Mouse (Mus musculus): Measurements from ENCODE around the gene Eml2.
"Not testable (repeated sequence)": the region's sequence is repeated elsewhere in the genome, so short reads cannot be mapped to it uniquely, and the experiment has no call there.

The Eml2 gene

DNA sequence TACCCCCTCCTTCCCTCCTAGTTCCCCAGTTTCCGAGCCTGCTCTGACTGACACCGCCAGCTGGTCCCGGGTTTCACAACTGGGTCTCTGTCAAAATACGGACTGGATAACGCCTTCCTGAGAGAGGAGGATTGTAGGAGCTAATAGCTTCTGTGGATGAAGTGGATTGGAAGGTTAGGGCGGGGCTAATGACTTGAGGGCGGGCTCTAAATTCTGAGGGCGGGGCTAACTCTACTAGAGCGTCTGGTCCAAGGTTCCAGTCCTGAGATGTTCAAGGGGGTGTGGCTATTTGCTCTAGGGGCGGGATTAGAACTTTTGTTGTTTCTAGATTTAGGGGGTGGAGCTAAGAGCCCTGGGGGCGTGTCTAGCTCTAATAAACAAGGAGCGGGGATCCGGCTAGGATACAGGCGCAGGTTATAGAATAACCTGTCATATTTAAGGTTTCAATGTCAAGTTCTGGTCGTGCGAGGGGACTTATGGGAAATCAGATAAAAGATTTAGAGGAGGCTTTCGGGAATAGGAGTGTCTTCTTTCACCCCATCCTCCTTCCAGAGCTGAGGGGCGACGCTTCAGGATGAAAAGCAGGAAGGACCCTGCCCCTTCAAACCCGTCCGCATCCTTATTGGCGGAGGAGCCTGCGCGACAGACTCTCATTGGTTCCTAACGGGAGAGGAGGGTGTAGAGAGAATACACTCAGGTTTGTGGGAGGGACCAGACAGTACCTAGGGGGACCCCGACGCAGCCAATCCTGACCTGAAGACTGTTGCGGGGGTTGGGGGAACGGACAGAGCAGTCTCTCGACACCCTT lies at the start of gene Eml2:
TSS of gene Eml2 (plus strand) at position 714 of the 808 bp plus-strand sequence.
- POLR2A ChIA-PET = interaction anchor here (0.6 to 2.4 kb wide), 37 partner anchors 11 to 223 kb away, joined by 3 to 21 read pairs (median 4); partner anchors contain the start of genes Ppm1n (in 2 of the 4), Fbxo46 (in 1 of the 4), Gipr (in 1 of the 4) and Opa3 (in 1 of the 4)

DNA sequence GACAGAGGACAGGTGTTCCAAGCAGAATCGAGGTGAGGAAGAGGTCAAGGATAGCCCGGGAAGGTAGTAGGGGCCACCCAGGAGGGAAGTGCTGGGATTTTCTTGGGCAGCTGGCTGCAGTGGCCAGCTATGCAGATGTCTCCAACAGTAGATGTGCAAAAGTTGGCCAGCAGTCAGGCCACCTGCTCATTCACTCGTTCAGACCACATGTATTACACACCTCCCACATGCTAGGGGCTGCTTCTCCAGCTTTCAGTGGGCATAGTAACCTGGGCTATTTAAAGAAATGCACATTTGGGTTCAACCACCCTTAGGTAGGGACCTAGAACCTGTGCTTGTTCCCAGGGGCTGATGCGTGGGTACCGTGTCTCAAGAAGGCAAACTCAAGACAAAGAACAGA lies 48.5 kb upstream of the Eml2 start:
- ChIA-PET POLR2A (interaction anchor here in 2 of 4 experiments (0.6 to 6.7 kb wide), 4 partner anchors 8 to 167 kb away, joined by 4 to 32 read pairs (median 16); partner anchors contain the start of genes Fbxo46 (in 2 of the 2) and Gm4969 (in 1 of the 2)), CTCF (interaction anchor here (0.6 to 1.3 kb wide), 10 partner anchors 9 to 225 kb away, joined by 3 to 6 read pairs (median 3); partner anchors contain the start of gene Six5 (in 1 of the 4))

More for the DNA sequence above, at the start of gene Eml2:
- CTCF ChIA-PET = interaction anchor here (0.6 to 5.6 kb wide), 41 partner anchors 11 to 491 kb away, joined by 3 to 28 read pairs (median 4); partner anchors contain the start of genes Ppm1n (in 3 of the 4), Ercc1 (in 1 of the 4), Fbxo46 (in 1 of the 4) and Gipr (in 1 of the 4)

DNA sequence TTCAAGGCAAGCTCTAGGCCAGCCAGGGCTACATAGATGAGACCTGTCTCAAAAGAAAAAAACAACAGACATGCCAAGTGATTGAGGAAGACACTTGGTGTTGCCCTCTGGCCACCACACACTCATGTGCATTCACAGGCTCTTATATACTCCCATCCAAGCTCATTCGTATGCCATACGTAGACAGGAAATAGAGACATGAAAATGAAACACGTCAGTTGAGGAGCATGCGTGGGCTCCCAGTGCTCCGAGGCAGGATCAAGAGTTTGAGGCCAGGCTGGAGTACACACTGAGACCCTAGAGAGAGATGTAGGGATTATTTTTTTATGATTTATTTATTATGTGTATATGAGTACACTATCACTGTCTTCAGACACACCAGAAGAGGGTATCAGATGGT lies 46.8 kb upstream of the Eml2 start:
- CTCF ChIA-PET = interaction anchor here in 1 of 4 experiments (1.3 to 2.0 kb wide), 2 partner anchors 10 to 106 kb away, joined by 3 to 8 read pairs; partner anchors contain the start of genes Fbxo46 and Foxa3
- POLR2A ChIA-PET = interaction anchor here in 2 of 4 experiments (1.0 to 6.7 kb wide), 4 partner anchors 9 to 46 kb away, joined by 3 to 32 read pairs (median 15); partner anchors contain the start of genes Fbxo46 (in 2 of the 2), Eml2 (in 1 of the 2) and Gm4969 (in 1 of the 2)

DNA sequence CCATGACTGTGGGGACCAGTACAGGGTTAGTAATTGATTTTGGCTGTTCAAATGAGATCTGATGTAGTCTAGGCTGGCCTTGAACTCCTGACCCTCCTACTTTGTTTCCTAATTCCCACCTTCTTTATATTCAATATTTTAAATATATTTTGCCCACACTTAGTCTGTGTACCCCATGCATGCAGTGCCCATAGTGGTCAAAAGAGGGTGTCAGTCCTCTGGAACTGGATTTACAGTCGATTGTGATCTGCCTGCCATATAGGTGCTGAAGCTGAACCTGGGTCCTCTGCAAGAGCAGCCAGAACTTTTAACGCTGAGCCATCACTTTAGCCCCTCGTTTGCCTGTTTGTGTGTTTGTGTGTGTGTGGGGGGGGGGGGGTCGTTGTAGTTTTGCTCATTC lies 45.6 kb upstream of the Eml2 start:
- POLR2A ChIA-PET = interaction anchor here in 3 of 4 experiments (0.6 to 6.7 kb wide), 8 partner anchors 9 to 477 kb away, joined by 3 to 32 read pairs (median 5); partner anchors contain the start of genes Fbxo46 (in 2 of the 3) and Gm4969 (in 1 of the 3)
- CTCF ChIA-PET = interaction anchor here in 3 of 4 experiments (0.6 to 2.7 kb wide), 9 partner anchors 10 to 685 kb away, joined by 3 to 10 read pairs (median 3); partner anchors contain the start of genes Fbxo46 (in 1 of the 3), Foxa3 (in 1 of the 3) and Gipr (in 1 of the 3)

DNA sequence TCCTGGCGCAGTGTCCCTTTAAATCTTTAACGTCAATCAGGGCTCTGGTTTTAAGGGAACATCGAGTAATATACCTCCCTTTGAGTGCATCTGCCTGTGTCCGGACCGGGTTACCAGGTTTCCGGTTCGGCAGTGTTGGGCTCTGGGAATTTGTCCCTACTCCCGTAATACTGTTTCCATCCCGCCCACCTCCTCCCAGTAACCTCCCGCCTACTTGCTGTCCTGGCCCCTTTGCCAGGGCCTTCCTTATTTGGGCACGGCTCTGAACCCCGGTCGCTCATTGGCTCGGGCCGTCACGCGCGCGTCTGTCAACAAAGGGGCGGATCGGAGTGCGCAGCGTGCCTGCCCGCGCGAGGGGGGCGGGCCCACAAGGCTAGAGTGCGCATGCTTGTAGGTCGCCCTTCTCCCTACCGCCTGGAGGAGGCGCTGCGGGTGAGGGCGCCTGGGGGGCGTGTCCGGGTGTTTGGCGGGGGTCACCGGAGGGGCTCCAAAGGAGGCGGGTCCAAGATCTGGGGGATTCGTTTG lies 44.8 kb upstream of the Eml2 start:
- ChIA-PET CTCF (interaction anchor here in 3 of 4 experiments (0.6 to 2.7 kb wide), 10 partner anchors 11 to 684 kb away, joined by 3 to 10 read pairs (median 3); partner anchors contain the start of genes Fbxo46 (in 1 of the 3) and Gipr (in 1 of the 3)), POLR2A (interaction anchor here in 3 of 4 experiments (0.7 to 6.7 kb wide), 14 partner anchors 9 to 556 kb away, joined by 3 to 32 read pairs (median 4); partner anchors contain the start of genes Fbxo46 (in 3 of the 3) and Gm4969 (in 1 of the 3))

DNA sequence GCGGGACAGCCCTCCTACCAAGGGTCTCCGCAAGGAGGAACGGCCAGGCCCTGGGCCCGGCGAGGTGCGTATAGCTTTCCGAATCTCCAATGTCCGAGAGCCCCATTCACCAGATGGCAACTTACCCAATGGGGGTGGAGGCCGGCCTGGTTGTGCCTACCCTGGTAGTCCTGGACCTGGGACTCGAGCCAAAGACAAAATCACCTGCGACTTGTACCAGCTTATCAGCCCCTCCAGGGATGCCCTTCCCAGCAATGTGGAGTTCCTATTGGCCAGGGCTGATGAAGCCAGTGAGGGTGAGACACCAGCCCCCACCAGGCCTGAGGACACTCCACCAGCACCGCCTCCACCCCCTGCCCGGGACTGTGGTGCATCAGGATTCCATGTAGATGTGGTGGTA lies 40.1 kb upstream of the Eml2 start:
- CTCF ChIA-PET = interaction anchor here in 3 of 4 experiments (0.5 to 2.1 kb wide), 18 partner anchors 9 to 263 kb away, joined by 3 to 8 read pairs (median 4); partner anchors contain the start of genes Eml2 (in 1 of the 3) and Qpctl (in 1 of the 3)

DNA sequence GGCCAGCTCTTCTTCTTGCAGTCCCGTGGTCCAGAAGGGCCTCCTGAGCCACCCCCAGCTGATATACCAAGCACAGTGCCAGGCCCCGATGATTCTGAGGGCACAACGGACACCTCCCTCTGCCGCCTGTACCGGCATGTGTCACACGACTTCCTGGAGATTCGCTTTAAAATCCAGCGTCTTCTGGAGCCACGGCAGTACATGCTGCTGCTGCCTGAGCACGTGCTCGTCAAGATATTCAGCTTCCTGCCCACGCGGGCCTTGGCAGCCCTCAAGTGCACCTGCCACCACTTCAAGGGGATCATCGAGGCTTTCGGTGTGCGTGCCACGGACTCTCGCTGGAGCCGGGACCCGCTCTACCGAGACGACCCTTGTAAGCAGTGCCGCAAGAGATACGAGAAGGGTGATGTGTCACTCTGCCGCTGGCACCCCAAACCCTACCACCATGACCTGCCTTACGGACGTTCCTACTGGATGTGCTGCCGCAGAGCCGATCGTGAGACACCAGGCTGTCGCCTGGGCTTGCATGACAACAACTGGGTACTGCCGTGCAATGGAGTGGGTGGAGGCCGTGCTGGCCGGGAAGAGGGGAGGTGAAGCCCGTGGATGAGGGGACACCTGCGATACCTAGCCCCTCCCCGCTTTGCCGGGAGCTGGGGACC lies 39.4 kb upstream of the Eml2 start:
- ChIA-PET POLR2A (interaction anchor here in 3 of 4 experiments (0.7 to 4.9 kb wide), 9 partner anchors 10 to 102 kb away, joined by 3 to 35 read pairs (median 4); partner anchors contain the start of genes Qpctl (in 2 of the 3) and Snrpd2 (in 1 of the 3)), CTCF (interaction anchor here (0.5 to 2.1 kb wide), 30 partner anchors 9 to 791 kb away, joined by 3 to 20 read pairs (median 4); partner anchors contain the start of genes Cd3eap (in 1 of the 4), Eml2 (in 1 of the 4), Fbxo46 (in 1 of the 4) and Ppm1n (in 1 of the 4))

More for the DNA sequence above, 40.1 kb upstream of the Eml2 start:
- POLR2A ChIA-PET = interaction anchor here in 2 of 4 experiments (0.6 to 4.9 kb wide), 7 partner anchors 11 to 143 kb away, joined by 3 to 35 read pairs (median 3); partner anchors contain the start of genes Qpctl (in 2 of the 2) and Snrpd2 (in 1 of the 2)

DNA sequence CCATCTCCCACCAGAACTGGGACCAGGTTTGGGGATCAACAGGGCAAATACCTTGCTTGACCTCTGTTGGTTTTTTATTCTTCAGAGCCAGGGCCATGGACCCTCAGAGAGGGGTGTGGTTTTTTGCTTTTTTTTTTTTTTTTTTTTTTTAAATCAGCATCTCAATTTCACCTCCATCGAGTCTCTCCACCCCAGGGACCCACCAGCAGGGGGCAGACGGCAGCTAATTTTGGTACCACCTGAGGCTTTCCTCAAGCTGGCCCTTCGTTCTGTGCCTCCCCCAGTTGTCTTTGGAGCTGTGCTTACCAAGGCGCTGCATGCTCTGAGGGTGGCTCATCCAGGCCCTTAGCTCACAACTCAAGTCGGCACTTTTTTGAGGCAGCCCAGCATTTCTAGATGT lies 38.8 kb upstream of the Eml2 start:
- ChIA-PET CTCF (interaction anchor here (0.6 to 1.9 kb wide), 59 partner anchors 8 to 790 kb away, joined by 3 to 20 read pairs (median 4); partner anchors contain the start of genes Fbxo46 (in 2 of the 4), Cd3eap (in 1 of the 4), Eml2 (in 1 of the 4) and Gm4969 (in 1 of the 4)), POLR2A (interaction anchor here (0.6 to 4.9 kb wide), 18 partner anchors 10 to 807 kb away, joined by 3 to 35 read pairs (median 4); partner anchors contain the start of genes Qpctl (in 2 of the 4) and Snrpd2 (in 1 of the 4))

DNA sequence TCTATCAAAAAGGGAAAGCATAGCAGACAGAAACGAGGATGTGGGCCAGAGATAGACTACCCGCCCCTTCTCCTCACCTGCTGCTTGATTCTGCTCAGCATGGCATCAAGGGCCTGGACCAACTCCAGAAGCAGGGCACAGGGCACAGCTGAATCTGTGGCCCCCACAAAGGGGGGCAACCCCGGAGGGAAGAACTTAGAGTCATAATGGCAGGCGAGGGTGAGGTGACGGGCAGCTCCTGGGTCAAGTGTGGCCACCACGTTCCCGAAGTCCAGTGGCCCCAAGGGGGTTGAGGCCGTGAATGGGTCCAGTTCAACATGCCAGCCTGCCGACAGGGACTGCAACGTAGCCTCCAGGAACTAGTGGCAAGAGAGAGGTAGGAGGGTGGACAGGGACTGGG lies 29.4 kb upstream of the Eml2 start:
- ChIA-PET POLR2A (interaction anchor here in 2 of 4 experiments (1.0 to 6.6 kb wide), 4 partner anchors 10 to 18 kb away, joined by 3 to 35 read pairs (median 4); no protein-coding TSS in a partner anchor), CTCF (interaction anchor here in 2 of 4 experiments (0.6 to 2.8 kb wide), 4 partner anchors 9 to 63 kb away, joined by 3 to 20 read pairs (median 3); partner anchors contain the start of gene Gm4969 (in 1 of the 2))

DNA sequence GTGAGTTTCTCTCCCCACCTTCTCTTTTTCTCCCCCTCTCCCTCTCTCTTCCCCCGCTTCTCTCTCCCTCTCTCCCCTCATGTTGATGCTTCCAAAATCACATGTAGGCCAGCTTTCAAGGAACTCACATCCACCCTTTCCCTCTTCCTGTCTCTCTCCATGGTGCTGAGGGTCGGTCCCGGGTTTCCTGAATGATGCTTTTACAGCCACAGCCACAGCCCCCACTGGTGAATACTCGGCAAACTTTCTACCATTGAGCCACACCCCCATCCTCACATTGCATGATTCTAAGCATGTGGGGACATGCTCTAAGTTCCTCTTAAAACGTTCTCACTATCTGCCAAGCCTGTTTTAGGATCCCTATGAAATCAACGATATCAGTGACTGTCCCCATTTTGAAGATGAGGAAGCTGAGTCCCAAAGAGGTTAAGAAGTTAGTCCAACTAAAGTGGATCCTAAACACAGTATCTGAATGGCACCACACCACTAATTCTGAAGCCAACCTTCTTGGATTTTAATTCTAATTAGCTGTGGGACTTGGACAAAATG lies 28.6 kb upstream of the Eml2 start:
- CTCF ChIA-PET = interaction anchor here in 2 of 4 experiments (0.6 to 2.8 kb wide), 8 partner anchors 10 to 176 kb away, joined by 3 to 20 read pairs (median 3); no protein-coding TSS in a partner anchor

DNA sequence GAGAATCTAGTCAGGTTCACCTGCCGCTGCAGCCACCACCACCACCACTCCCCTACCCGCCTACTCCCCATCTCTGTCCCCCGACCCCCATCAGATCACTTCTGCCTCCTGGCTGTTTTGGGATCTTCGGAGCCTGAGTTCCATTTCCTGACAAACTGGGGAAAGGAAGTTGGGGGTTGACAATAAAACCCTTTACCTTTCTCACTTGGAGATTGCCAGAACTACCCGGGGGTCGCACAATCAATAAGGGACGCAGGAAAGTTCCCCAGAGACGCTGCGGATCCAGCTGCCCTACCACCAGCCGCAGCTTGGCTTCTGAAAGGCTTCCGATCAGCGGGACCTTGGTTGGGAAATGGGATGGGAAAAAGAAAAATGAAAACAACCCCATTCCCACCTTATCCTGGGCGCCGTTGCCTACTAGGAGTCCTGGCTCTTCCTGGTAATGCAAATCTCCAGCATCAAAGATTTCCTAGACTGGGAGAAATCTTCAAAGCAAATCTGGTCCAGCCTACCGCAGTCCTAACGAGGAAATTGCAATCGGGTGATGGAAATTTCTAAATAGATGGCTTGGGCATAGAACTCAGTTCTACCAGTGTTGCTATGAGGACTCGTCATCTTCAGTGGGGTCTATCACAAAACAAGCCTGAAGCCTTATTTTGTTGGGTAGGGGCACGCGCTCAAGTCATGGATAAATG lies 27.9 kb upstream of the Eml2 start:
- POLR2A ChIA-PET = interaction anchor here in 3 of 4 experiments (0.6 to 6.6 kb wide), 15 partner anchors 11 to 211 kb away, joined by 3 to 35 read pairs (median 3); partner anchors contain the start of genes Fbxo46 (in 2 of the 3), Cd3eap (in 1 of the 3), Fosb (in 1 of the 3) and Ppp1r13l (in 1 of the 3)
- CTCF ChIA-PET = interaction anchor here (0.6 to 2.8 kb wide), 14 partner anchors 11 to 215 kb away, joined by 3 to 20 read pairs (median 4); partner anchors contain the start of genes Fbxo46 (in 1 of the 4) and Gm4969 (in 1 of the 4)

More for the DNA sequence above, 28.6 kb upstream of the Eml2 start:
- POLR2A ChIA-PET = interaction anchor here in 3 of 4 experiments (0.7 to 6.6 kb wide), 7 partner anchors 10 to 155 kb away, joined by 3 to 35 read pairs (median 4); partner anchors contain the start of gene Fbxo46 (in 1 of the 3)

DNA sequence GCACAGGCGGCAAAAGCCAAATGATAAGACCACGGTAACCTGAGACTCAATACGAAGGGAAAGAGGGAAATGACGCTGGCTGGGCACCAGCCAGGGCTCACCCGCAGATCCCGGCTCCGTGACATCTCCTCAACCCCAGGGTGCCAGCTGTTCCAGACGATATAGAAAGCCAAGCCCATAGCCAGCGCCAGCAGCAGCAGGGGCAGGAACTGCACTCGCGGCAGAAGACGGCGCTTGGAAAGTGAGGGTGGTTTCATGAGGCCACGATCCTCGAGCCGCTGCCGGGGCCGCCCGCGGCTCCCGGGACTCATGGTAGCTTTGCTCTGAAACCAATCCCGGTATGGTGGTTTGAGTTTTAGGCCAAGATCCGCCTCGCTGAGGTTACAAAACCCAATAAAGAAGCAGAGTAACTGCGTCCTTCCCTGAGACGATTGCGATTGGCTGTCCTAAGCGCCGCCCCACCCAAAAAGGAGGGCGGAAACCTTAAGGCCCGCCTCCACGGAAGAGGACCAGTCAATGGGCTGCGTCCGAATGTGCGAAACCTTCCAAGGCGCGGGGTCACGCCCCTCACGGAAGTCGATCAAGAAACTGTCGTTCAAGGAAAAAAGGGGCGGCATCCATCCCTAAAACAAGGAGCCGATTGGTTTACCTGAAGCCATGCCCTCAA lies 27.2 kb upstream of the Eml2 start, which contains the start of gene Qpctl:
TSS of gene Qpctl (minus strand) at position 417 of the 667 bp plus-strand sequence.
- POLR2A ChIA-PET = interaction anchor here in 3 of 4 experiments (0.6 to 6.6 kb wide), 16 partner anchors 12 to 210 kb away, joined by 3 to 35 read pairs (median 3); partner anchors contain the start of genes Cd3eap (in 1 of the 3), Fbxo46 (in 1 of the 3), Fosb (in 1 of the 3) and Ppp1r13l (in 1 of the 3)
- CTCF ChIA-PET = interaction anchor here (0.6 to 2.8 kb wide), 14 partner anchors 11 to 215 kb away, joined by 3 to 20 read pairs (median 4); partner anchors contain the start of genes Fbxo46 (in 1 of the 4) and Gm4969 (in 1 of the 4)

DNA sequence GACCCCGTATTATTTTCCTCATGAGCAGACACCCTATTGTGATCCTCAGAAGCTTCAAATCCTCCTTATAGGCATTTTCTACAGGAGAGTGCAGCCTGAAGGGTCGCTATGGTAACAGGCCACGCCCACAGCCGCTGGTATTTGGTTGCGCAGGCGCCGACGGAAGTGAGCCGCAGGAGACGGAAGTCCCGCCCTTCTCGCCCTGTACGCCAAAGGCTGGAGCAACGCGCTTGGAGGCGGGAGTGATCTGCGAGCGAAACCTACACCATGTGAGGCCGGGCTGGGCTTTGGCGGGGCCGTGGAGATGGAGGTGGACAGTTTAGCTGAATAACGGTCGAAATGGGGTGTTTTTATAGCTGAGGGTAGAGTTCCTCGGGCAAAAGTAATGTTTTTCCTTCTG lies 26.6 kb upstream of the Eml2 start, which contains the start of gene Snrpd2:
TSS of gene Snrpd2 (plus strand) at position 97 of the 400 bp plus-strand sequence.
- ChIA-PET CTCF (interaction anchor here in 3 of 4 experiments (0.6 to 2.8 kb wide), 11 partner anchors 12 to 214 kb away, joined by 3 to 20 read pairs (median 3); partner anchors contain the start of genes Fbxo46 (in 1 of the 3) and Gm4969 (in 1 of the 3)), POLR2A (interaction anchor here in 3 of 4 experiments (0.7 to 6.6 kb wide), 13 partner anchors 12 to 209 kb away, joined by 3 to 35 read pairs (median 3); partner anchors contain the start of genes Cd3eap (in 1 of the 3), Fbxo46 (in 1 of the 3) and Ppp1r13l (in 1 of the 3))

DNA sequence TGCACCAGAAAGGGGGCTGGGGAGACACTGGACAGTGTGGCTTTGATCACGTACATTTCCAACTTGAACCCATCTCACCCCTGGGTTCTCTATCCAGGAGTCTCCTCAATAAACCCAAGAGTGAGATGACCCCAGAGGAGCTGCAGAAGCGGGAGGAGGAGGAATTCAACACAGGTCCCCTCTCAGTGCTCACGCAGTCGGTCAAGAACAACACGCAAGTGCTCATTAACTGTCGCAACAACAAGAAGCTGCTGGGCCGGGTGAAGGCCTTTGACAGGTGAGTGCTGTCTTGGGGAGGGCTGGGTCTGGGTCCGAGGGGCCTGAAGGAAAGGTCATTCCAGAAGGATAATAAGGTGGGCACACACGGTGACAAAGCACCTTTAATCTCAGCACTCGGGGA lies 25.1 kb upstream of the Eml2 start:
- POLR2A ChIA-PET = interaction anchor here in 2 of 4 experiments (1.0 to 1.6 kb wide), 2 partner anchors 13 kb away, joined by 3 to 9 read pairs; no protein-coding TSS in a partner anchor
- CTCF ChIA-PET = not testable (repeated sequence)

All from embryonic stem cell, embryonic (primary cell).